Mouse (Mus musculus) frontal cortex, postnatal 14 days (tissue): ENCODE data around the gene Meox2.
"Not testable (repeated sequence)": the region's sequence is repeated elsewhere in the genome, so short reads cannot be mapped to it uniquely, and the experiment has no call there.

Experiments
- DNase-seq, 2 experiments: peaks; one replicate each; pipeline ENCODE4 v3.0.0; 2022; ENCODE audit warnings: low spot score in 2 of 2

Meox2 gene

DNA sequence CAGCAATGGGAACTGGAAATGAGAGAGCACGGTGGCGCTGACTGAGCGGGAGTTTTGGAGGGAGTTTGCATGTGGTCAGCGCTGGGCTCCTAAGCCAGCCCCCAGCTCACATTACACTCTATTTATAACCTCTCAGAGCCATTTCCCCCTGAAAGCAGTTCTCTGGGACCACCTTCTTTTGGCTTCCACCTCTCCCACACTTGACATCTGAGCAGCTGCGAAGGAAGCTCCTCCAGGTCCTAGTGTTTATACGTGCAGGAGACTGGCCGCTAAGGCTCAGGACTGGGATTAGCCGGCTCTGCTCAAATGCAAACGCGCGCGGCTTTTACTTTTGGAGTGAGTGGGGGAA is at the start of gene Meox2:
Gene Meox2, plus strand, starts transcription at position 151 of the 349 bp plus-strand sequence.
- DNase-seq = peak in 1 of 2 experiments; percentile 8

GRCm38 (mm10) chr12:37072636-37073035 is 35.7 kb upstream of the Meox2 start:
- DNase-seq = no peak

- DNase-seq = no peak
These were observed 31.0 kb upstream of the Meox2 start for GRCm38 (mm10) chr12:37077308-37077707.

DNA sequence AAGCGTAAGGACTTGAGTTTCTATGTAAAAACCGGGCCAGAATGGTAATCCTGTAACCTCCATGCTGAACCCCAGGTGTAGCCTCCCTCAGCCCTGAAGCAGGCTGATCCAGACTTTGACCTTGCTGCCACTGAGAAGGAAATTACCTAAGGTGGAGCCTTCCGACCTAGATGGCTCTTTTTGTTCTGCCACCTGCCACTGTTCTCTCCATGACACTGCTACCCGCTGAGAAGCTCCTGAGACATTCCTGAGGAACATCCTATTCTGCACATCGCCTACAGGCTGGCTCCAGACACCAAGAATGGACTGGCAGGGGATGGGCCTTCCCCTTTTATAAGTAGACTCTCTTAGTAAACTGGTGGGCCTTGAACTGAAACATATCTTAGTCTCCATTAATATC is 28.3 kb upstream of the Meox2 start:
- not testable (repeated sequence) for DNase-seq

DNA sequence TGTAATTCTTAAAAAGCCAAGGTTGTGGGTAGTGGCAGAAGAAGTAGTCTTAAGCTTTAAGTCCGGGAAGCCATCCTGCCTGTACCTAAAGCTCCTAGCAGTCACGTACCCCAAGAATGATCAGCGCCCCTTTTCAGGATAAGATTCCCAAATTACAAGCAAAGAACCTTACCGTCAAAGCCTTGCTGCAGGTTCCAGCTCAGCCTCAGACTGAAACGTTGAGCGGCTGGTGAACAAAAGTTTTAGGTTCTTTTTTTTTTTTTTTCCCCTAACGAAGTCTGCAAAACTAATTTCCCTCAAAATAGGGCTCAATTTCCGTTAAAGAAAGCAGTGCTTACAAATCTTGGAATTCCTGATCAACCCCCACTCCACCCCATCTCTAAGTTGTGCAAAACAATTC is 1.8 kb upstream of the Meox2 start:
- no peak for DNase-seq

- DNase-seq = no peak
These were observed 1.2 kb upstream of the Meox2 start for GRCm38 (mm10) chr12:37107150-37107549.

GRCm38 (mm10) chr12:37107713-37108389 is 489 bp upstream of the Meox2 start:
- DNase-seq = no peak

DNA sequence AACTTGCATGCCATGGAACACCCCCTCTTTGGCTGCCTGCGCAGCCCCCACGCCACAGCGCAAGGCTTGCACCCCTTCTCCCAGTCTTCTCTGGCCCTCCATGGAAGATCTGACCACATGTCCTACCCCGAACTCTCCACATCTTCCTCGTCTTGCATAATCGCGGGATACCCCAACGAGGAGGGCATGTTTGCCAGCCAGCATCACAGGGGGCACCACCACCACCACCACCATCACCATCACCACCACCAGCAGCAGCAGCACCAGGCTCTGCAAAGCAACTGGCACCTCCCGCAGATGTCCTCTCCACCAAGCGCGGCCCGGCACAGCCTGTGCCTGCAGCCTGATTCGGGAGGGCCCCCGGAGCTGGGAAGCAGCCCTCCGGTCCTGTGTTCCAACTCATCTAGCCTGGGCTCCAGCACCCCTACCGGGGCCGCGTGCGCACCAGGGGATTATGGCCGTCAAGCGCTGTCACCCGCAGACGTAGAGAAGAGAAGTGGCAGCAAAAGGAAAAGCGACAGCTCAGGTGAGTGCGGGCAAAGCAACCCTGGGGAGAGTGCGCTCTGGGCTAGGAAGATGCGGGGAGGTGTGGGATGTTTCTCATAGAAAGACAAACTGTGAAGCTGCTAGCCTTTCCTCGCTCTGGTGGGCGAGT is 606 bp downstream of the Meox2 start:
- DNase-seq = no peak

GRCm38 (mm10) chr12:37109474-37110012 is 1.2 kb downstream of the Meox2 start:
- no peak for DNase-seq

DNA sequence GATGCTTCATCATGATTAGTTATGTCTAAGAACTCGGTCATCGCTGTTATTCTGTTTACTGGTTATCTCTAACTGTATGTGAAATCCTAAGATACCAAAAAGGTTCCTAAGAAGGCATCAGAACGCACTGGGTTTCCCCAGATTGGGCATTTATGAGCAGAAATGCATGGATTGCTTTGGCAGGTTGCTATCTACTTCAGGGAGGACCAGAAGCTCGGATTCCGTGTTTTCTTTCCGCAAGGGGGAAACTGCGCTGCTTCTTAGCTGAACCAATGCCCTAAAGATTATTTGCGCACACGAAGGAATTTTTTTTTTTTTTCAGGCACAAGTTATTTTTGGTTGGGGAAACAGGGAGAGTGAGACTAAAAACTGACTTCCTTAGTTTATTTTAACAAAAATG is 2.6 kb downstream of the Meox2 start:
- DNase-seq = no peak

DNA sequence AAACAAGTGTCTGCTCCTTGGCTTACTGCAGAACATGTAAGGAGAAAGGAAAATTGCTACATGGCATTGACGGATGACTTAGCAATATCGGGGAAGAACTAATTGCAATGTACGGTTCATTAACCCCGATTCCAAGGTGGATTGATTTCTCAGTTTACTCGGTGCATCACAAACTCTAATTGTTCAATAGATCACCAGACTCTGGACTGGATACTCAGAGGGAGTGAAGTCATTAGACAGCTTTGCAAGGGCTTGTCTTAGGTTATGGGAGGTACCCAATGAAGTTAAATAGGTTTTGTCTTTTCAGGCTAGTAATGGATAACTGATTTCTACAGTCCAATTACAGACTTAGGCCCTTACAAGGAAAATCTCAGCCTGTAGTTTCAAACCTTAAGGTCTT is 10.9 kb downstream of the Meox2 start:
- DNase-seq = no peak

DNA sequence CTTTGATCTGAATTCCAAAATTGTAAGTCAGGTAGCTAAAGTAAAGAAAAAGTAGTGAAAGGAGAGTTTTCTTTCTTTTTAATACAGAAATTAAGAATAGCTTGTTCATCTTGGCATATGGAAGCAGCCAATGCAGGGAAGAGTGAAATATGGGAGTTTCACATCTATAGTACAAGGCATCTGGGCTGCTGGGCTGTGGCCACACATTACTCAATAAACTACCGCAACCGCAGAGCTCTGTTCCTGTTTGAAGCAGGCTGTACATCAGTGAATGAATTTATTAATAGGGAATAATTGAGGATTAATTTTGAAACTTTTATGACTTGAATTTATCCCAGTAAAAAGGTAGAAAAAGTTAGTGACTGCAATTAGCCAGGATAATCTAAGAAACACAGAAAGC is 15.4 kb downstream of the Meox2 start:
- no peak for DNase-seq

- no peak for DNase-seq
These were observed 33.9 kb downstream of the Meox2 start for GRCm38 (mm10) chr12:37142080-37142703.

GRCm38 (mm10) chr12:37143879-37144278 is 35.5 kb downstream of the Meox2 start:
- no peak for DNase-seq

DNA sequence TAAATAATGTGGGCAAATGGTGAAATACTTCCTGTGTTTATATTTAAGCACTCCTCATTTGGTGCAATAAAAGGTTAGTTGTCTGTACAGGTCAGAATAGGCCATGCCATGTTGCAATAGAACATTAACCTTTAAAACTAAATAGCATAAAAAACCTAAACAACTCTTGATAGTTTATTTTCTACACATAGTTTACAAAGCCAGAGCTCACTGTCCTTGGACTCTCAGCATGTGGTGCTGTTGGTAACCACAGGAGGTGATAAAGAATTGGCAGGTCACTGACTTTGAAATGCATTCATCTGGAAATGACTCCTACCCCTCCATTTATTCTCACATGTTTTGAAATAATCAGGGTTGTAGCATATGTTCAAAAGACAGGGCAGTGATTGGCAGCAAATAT is 59.4 kb downstream of the Meox2 start:
- DNase-seq = no peak

GRCm38 (mm10) chr12:37173324-37173723 is 65.0 kb downstream of the Meox2 start:
- DNase-seq = no peak

GRCm38 (mm10) chr12:37183689-37184088 is 75.3 kb downstream of the Meox2 start:
- DNase-seq = no peak

GRCm38 (mm10) chr12:37188940-37189488 is 80.7 kb downstream of the Meox2 start:
- no peak for DNase-seq
